Mouse (Mus musculus): ENCODE measurements around the gene Dpp7. TPM values are rescaled to one million over a fixed set of nuclear protein-coding genes. Genes with fewer than 3 reads are reported as not detected.

Gene Dpp7
- polyA plus RNA-seq, 1 experiment: 32.9 TPM

GRCm38 (mm10) chr2:25350701-25351100 is 5.5 kb downstream of the Dpp7 start:
- H3K4me1 ChIP-seq (ENCODE audit: control insufficient read depth, insufficient read depth, low read length): no peaks in the 10 kb centered on the region
- TF ChIP-seq CTCF (IDR thresholded peaks at IDR 0.05; ENCODE audit: borderline replicate concordance, insufficient read depth, low read length) (no peak), POLR2A (IDR thresholded peaks at IDR 0.05; ENCODE audit: low read depth, low read length) (no peak)
- no peak overlapping the region for H3K27ac ChIP-seq (ENCODE audit: insufficient read depth, low read length)
- no peak overlapping the region for H3K4me3 ChIP-seq (ENCODE audit: insufficient read depth, low read length)

GRCm38 (mm10) chr2:25349499-25349898 is 6.7 kb downstream of the Dpp7 start:
- Histone ChIP-seq H3K4me3 (ENCODE audit: insufficient read depth, low read length) (no peak overlapping the region), H3K4me1 (ENCODE audit: control insufficient read depth, insufficient read depth, low read length) (no peaks in the 10 kb centered on the region), H3K27ac (ENCODE audit: insufficient read depth, low read length) (no peak overlapping the region)
- no peak for TF ChIP-seq POLR2A (IDR thresholded peaks at IDR 0.05; ENCODE audit: low read depth, low read length)
- TF ChIP-seq CTCF (IDR thresholded peaks at IDR 0.05; ENCODE audit: borderline replicate concordance, insufficient read depth, low read length): no peak

- Histone ChIP-seq H3K4me3 (ENCODE audit: insufficient read depth, low read length) (no peak overlapping the region), H3K27ac (ENCODE audit: insufficient read depth, low read length) (no peak overlapping the region), H3K4me1 (ENCODE audit: control insufficient read depth, insufficient read depth, low read length) (no peaks in the 10 kb centered on the region)
- TF ChIP-seq POLR2A (IDR thresholded peaks at IDR 0.05; ENCODE audit: low read depth, low read length): no peak
- no peak for TF ChIP-seq CTCF (IDR thresholded peaks at IDR 0.05; ENCODE audit: borderline replicate concordance, insufficient read depth, low read length)
Measured at GRCm38 (mm10) chr2:25348162-25348561, 8.0 kb downstream of the Dpp7 start.

- Histone ChIP-seq H3K4me1 (ENCODE audit: control insufficient read depth, insufficient read depth, low read length) (no peaks in the 10 kb centered on the region), H3K27ac (ENCODE audit: insufficient read depth, low read length) (no peak overlapping the region), H3K4me3 (ENCODE audit: insufficient read depth, low read length) (no peak overlapping the region)
- TF ChIP-seq POLR2A (IDR thresholded peaks at IDR 0.05; ENCODE audit: low read depth, low read length) (no peak), CTCF (IDR thresholded peaks at IDR 0.05; ENCODE audit: borderline replicate concordance, insufficient read depth, low read length) (no peak)
Measured at GRCm38 (mm10) chr2:25338303-25338702, 17.9 kb downstream of the Dpp7 start.

- no peak overlapping the region for H3K27ac ChIP-seq (ENCODE audit: insufficient read depth, low read length)
- TF ChIP-seq CTCF (IDR thresholded peaks at IDR 0.05; ENCODE audit: borderline replicate concordance, insufficient read depth, low read length): no peak
- TF ChIP-seq POLR2A (IDR thresholded peaks at IDR 0.05; ENCODE audit: low read depth, low read length): no peak
- 0 out of 2 replicates have a peak, but pooled peaks cover 3% of the 10 kb centered on the region for H3K4me1 ChIP-seq (ENCODE audit: control insufficient read depth, insufficient read depth, low read length)
- H3K4me3 ChIP-seq (ENCODE audit: insufficient read depth, low read length): peak overlapping the region; percentile 82
Measured at GRCm38 (mm10) chr2:25333569-25333968, 22.6 kb downstream of the Dpp7 start.

- H3K4me1 ChIP-seq (ENCODE audit: control insufficient read depth, insufficient read depth, low read length): 0 out of 2 replicates have a peak, but pooled peaks cover 3% of the 10 kb centered on the region
- H3K27ac ChIP-seq (ENCODE audit: insufficient read depth, low read length): 0 out of 2 replicates have a peak within 1 kb of the TSS, but pooled peaks have one; percentile 12
- TF ChIP-seq POLR2A (IDR thresholded peaks at IDR 0.05; ENCODE audit: low read depth, low read length) (peak; percentile 90), CTCF (IDR thresholded peaks at IDR 0.05; ENCODE audit: borderline replicate concordance, insufficient read depth, low read length) (peak; percentile 7; the same call in 1 of the 2 replicates)
- peak within 1 kb of the TSS; percentile 82 for H3K4me3 ChIP-seq (ENCODE audit: insufficient read depth, low read length)
Measured at GRCm38 (mm10) chr2:25332286-25333160, 23.6 kb downstream of the Dpp7 start, which contains the start of gene Man1b1. Gene Man1b1 (plus strand): TSS chr2:25332338.

GRCm38 (mm10) chr2:25331470-25331869 is 24.7 kb downstream of the Dpp7 start:
- no peak overlapping the region for H3K27ac ChIP-seq (ENCODE audit: insufficient read depth, low read length)
- TF ChIP-seq CTCF (IDR thresholded peaks at IDR 0.05; ENCODE audit: borderline replicate concordance, insufficient read depth, low read length): no peak
- no peak for TF ChIP-seq POLR2A (IDR thresholded peaks at IDR 0.05; ENCODE audit: low read depth, low read length)

GRCm38 (mm10) chr2:25328440-25328839 is 27.7 kb downstream of the Dpp7 start:
- 0 out of 2 replicates have a peak, but pooled peaks cover 3% of the 10 kb centered on the region for H3K4me1 ChIP-seq (ENCODE audit: control insufficient read depth, insufficient read depth, low read length)
- no peak overlapping the region for H3K27ac ChIP-seq (ENCODE audit: insufficient read depth, low read length)
- H3K4me3 ChIP-seq (ENCODE audit: insufficient read depth, low read length): no peak overlapping the region
- TF ChIP-seq CTCF (IDR thresholded peaks at IDR 0.05; ENCODE audit: borderline replicate concordance, insufficient read depth, low read length): no peak
- no peak for TF ChIP-seq POLR2A (IDR thresholded peaks at IDR 0.05; ENCODE audit: low read depth, low read length)

More at GRCm38 (mm10) chr2:25331470-25331869, 24.7 kb downstream of the Dpp7 start:
- Histone ChIP-seq H3K4me3 (ENCODE audit: insufficient read depth, low read length) (peak overlapping the region; percentile 82), H3K4me1 (ENCODE audit: control insufficient read depth, insufficient read depth, low read length) (0 out of 2 replicates have a peak, but pooled peaks cover 3% of the 10 kb centered on the region)

- TF ChIP-seq CTCF (IDR thresholded peaks at IDR 0.05; ENCODE audit: borderline replicate concordance, insufficient read depth, low read length) (no peak), POLR2A (IDR thresholded peaks at IDR 0.05; ENCODE audit: low read depth, low read length) (no peak)
- Histone ChIP-seq H3K4me1 (ENCODE audit: control insufficient read depth, insufficient read depth, low read length) (no peaks in the 10 kb centered on the region), H3K27ac (ENCODE audit: insufficient read depth, low read length) (no peak overlapping the region), H3K4me3 (ENCODE audit: insufficient read depth, low read length) (no peak overlapping the region)
Measured at GRCm38 (mm10) chr2:25326036-25326435, 30.1 kb downstream of the Dpp7 start.

- TF ChIP-seq POLR2A (IDR thresholded peaks at IDR 0.05; ENCODE audit: low read depth, low read length) (no peak), CTCF (IDR thresholded peaks at IDR 0.05; ENCODE audit: borderline replicate concordance, insufficient read depth, low read length) (no peak)
- no peak overlapping the region for H3K4me3 ChIP-seq (ENCODE audit: insufficient read depth, low read length)
- H3K4me1 ChIP-seq (ENCODE audit: control insufficient read depth, insufficient read depth, low read length): no peaks in the 10 kb centered on the region
- no peak overlapping the region for H3K27ac ChIP-seq (ENCODE audit: insufficient read depth, low read length)
Measured at GRCm38 (mm10) chr2:25320084-25320483, 36.1 kb downstream of the Dpp7 start.
